Mouse (Mus musculus): ENCODE data around the gene Gnb2. TPM values are rescaled to one million over a fixed set of nuclear protein-coding genes. Genes with fewer than 3 reads are reported as not detected.
A peak's percentile ranks its signal among the peaks of the same experiment; 100 is the strongest.

The Gnb2 gene
- 414 and 437 TPM in 2 replicates for polyA plus RNA-seq (2015; fragmentation: Nextera tagmentation; extraction: Ambion mirVana)

DNA sequence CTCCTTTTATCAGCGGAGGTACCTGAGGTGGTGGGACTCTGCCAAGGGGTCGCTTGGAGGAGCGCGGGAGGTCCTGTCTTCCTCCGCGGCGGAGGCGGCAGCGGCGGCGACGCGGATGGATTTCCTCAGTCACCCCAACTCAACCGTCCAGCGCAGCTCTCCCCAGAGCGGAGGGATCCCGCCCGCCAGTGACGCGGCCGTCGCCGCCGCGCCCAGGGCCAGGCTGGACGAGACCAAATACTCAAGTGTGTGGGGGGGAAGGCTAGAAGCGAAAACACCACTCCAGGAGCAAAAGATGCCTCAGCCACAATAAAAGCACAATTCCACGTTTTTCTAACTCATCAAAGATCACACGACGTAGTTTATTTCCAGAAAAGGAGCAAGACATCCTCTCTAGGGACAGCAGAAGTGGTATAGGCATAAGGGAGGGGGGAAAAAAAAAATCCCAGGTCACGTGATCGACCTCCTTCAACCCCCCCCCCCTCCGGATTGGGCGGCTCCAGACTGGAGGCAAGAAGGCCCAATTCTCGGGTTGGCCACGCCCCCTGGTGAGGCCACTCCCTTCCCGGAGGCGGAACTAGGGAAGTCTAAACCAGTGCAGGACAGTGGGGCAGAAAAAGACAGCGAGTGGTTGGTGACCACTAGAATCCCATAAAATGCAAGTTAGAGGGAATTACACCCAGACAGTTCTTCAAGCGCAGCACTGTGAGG, at the start of gene Gnb2, which contains the start of gene Epo:
Gene Gnb2 (minus strand): TSS at position 394 of the 711 bp plus-strand sequence.
Gene Epo (minus strand): TSS at position 126 of the 711 bp plus-strand sequence.
- peaks cover 20% of the 10 kb centered on the region for H3K36me3 ChIP-seq
- H3K9ac ChIP-seq: peak within 1 kb of the TSS; percentile 84
- WGBS: under 1% methylated on average over 40 of the region's 40 CpGs
- H3K9me3 ChIP-seq: no peaks in the 10 kb centered on the region
- H3K4me2 ChIP-seq: peak within 1 kb of the TSS; percentile 96
- peak; percentile 72 for ATAC-seq (ENCODE audit: borderline replicate concordance, extremely low read depth, low FRiP score, low TSS enrichment)
- peaks cover 16% of the 10 kb centered on the region; the same call in 1 of the 2 replicates for H3K4me1 ChIP-seq
- no peaks in the 10 kb centered on the region for H3K27me3 ChIP-seq
- peak within 1 kb of the TSS; percentile 94 for H3K27ac ChIP-seq
- H3K4me3 ChIP-seq: peak within 1 kb of the TSS; percentile 87

DNA sequence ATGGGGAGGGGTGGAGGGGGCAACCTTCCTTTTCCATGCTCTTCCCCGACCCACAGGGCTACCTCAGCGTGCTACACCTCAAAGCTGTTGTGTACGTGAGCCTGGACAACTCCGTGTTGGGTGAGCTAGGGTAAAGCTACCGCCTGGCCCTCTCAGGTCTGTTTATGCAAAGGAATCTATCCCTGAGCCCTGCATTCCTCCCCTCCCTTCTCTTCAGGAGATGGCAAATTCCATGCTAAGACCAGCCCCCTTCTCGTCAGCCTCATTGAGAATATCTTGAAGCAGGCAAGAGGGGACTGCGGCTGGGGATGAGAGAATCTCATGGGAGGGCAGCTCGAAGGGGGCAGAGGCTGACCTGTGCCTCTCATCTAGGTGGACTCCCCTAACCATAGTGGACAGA, 49.4 kb upstream of the Gnb2 start:
- no peak overlapping the region for H3K27ac ChIP-seq
- H3K4me3 ChIP-seq: no peak overlapping the region
- no peaks in the 10 kb centered on the region for H3K9me3 ChIP-seq
- no peaks in the 10 kb centered on the region for H3K36me3 ChIP-seq
- WGBS: 23% methylated on average over 8 of the region's 8 CpGs
- no peak overlapping the region for H3K9ac ChIP-seq
- H3K4me2 ChIP-seq: peak overlapping the region; percentile 65; the same call in 1 of the 2 replicates
- ATAC-seq (ENCODE audit: borderline replicate concordance, extremely low read depth, low FRiP score, low TSS enrichment): no peak
- H3K4me1 ChIP-seq: peaks cover 11% of the 10 kb centered on the region
- peaks cover 19% of the 10 kb centered on the region; the same call in 1 of the 2 replicates for H3K27me3 ChIP-seq

DNA sequence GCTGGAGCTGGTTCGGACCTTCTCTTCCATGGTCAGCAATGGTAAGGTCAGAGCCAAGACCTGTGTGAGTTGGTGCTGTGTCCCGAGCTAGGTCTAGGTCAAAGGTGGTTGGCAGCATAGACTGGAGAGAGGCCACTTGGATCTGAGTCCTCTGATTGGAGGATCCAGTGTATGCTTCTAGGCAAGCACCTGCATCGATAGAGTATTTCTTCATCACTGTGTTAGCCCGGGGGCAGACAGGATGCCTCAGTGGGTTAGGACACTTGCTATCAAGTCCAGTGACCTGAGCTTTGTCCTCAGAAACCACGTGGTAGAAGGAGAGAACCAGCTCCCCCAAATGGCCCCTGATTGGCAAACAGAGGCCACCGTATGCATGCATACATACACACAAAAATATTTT, 46.9 kb upstream of the Gnb2 start:
- ATAC-seq (ENCODE audit: borderline replicate concordance, extremely low read depth, low FRiP score, low TSS enrichment): no peak
- no peaks in the 10 kb centered on the region for H3K9me3 ChIP-seq
- no peak overlapping the region for H3K4me3 ChIP-seq
- H3K27me3 ChIP-seq: peaks cover 19% of the 10 kb centered on the region; the same call in 1 of the 2 replicates
- no peak overlapping the region for H3K4me2 ChIP-seq
- no peaks in the 10 kb centered on the region for H3K36me3 ChIP-seq
- 65% methylated on average over 6 of the region's 6 CpGs for WGBS
- peaks cover 11% of the 10 kb centered on the region for H3K4me1 ChIP-seq
- H3K27ac ChIP-seq: no peak overlapping the region
- no peak overlapping the region for H3K9ac ChIP-seq

DNA sequence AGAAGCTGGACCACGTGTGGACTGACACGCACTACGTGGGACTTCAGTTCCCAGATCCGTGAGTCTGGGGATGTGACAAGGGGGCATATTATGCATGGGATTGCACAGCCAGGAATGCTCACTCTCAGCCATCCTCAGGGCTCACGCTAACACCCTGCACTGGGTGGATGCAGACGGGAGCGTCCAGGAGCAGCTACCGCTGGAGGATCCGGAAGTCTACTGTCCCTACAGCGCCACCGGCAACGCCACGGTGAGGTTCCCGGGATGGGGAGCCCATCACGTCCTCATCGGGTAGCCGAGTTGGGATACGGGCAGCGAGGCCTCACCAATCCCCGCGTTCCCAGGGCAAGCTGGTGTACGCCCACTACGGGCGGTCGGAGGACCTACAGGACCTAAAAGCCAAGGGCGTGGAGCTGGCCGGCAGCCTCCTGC, 41.2 kb upstream of the Gnb2 start:
- Histone ChIP-seq H3K27ac (no peak overlapping the region), H3K4me3 (peak overlapping the region; percentile 15), H3K27me3 (peaks cover 7% of the 10 kb centered on the region), H3K4me1 (0 out of 2 replicates have a peak, but pooled peaks cover 3% of the 10 kb centered on the region), H3K36me3 (no peaks in the 10 kb centered on the region), H3K9me3 (no peaks in the 10 kb centered on the region), H3K4me2 (peak overlapping the region; percentile 50), H3K9ac (no peak overlapping the region)
- 6% methylated on average over 27 of the region's 27 CpGs for WGBS
- no peak for ATAC-seq (ENCODE audit: borderline replicate concordance, extremely low read depth, low FRiP score, low TSS enrichment)

DNA sequence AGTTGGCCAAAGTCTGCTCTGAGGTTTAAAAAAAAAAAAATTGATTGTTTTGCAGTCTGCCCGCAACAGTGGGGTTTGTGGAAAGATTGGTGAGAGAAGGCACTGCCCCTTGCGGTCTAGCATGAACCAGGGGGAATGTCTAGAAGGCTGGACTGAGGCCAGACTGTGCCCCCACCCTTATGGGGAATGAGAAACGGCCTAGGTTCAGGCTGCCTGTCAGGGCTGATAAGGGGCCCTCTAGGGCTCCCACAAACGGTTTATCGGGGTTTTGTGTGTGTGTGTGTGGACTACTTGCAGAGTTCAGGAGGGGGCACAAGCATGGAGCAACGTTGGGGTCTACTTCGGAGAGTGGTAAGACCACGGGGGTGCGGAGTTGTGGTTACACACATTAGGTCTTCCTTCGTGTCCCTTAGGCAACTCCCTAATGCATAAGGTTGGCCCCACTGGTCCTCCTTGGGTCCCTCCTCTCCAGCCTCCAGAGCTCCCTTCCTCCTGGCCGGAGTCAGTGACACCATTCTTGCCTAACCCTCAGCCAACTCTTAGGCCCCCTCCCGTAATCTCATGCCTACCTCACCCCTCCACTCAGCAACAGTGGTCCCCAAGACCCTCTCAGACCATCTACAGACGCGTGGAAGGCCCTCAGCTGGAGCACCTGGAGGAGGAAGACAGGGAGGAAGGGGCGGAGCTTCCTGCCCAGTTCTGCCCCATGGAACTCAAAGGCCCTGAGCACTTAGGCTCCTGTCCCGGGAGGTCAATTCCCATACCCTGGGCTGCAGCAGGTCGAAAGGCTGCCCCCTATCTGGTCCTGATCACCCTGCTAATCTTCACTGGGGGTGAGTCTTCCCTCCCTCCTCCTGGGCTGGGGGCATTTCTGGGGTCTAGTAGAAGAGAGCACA, 37.6 kb upstream of the Gnb2 start:
- no peaks in the 10 kb centered on the region for H3K9me3 ChIP-seq
- no peak overlapping the region for H3K9ac ChIP-seq
- H3K27ac ChIP-seq: no peak overlapping the region
- H3K27me3 ChIP-seq: peaks cover 7% of the 10 kb centered on the region
- no peak overlapping the region for H3K4me3 ChIP-seq
- ATAC-seq (ENCODE audit: borderline replicate concordance, extremely low read depth, low FRiP score, low TSS enrichment): peak; percentile 48; the same call in 1 of the 2 replicates
- 0 out of 2 replicates have a peak, but pooled peaks cover 9% of the 10 kb centered on the region for H3K4me1 ChIP-seq
- H3K36me3 ChIP-seq: no peaks in the 10 kb centered on the region
- H3K4me2 ChIP-seq: no peak overlapping the region
- WGBS: 68% methylated on average over 17 of the region's 17 CpGs

DNA sequence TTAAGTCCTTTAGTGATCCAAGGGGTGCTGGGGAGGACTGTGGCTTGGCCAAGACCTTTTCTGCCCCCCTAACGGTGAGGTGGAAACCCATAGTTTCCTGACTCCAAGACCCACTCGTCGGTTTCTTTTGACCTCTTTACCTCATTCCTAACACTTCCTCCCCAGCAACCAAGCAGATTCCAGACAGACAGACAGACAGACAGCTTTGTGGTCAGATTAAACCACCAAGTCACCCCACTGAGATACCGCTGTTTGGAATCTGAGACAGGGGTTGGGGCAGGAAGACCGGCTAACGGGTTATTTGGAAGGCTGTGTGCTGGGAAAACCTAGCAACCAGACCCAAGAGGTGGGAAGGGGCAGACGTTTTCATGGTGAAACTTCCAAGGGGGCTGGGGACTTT, 36.9 kb upstream of the Gnb2 start:
- 0 out of 2 replicates have a peak, but pooled peaks cover 9% of the 10 kb centered on the region for H3K4me1 ChIP-seq
- no peaks in the 10 kb centered on the region for H3K9me3 ChIP-seq
- no peak overlapping the region for H3K4me2 ChIP-seq
- no peak overlapping the region for H3K4me3 ChIP-seq
- no peak for ATAC-seq (ENCODE audit: borderline replicate concordance, extremely low read depth, low FRiP score, low TSS enrichment)
- no peaks in the 10 kb centered on the region for H3K36me3 ChIP-seq
- H3K27ac ChIP-seq: no peak overlapping the region
- H3K9ac ChIP-seq: no peak overlapping the region
- 43% methylated on average over 7 of the region's 7 CpGs for WGBS
- H3K27me3 ChIP-seq: peaks cover 7% of the 10 kb centered on the region

DNA sequence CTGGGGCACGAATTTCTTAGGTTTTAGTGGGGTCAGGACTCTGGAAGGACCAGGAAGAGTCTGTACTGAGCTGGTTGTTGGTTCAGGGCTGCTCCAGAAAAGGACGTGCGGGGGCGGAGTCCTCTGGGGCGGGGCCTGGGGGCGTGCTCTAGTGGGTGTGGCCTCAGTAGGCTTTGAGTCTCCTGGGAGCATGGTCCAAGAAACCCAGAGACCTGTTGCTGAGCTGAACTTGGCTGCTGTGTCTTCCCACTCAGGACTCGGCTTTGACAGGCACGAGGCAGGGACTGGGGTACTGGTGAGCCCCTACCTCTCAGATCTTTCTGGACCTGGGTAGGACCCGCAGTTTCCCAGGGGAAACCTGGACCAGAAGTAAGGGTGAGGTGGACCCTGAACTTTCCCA, 36.4 kb upstream of the Gnb2 start, which contains the start of gene Tfr2:
Gene Tfr2 (plus strand): TSS at position 176 of the 400 bp plus-strand sequence.
- Histone ChIP-seq H3K4me1 (0 out of 2 replicates have a peak, but pooled peaks cover 9% of the 10 kb centered on the region), H3K4me2 (0 out of 2 replicates have a peak within 1 kb of the TSS, but pooled peaks have one; percentile 4)
- 24% methylated on average over 9 of the region's 9 CpGs for WGBS

DNA sequence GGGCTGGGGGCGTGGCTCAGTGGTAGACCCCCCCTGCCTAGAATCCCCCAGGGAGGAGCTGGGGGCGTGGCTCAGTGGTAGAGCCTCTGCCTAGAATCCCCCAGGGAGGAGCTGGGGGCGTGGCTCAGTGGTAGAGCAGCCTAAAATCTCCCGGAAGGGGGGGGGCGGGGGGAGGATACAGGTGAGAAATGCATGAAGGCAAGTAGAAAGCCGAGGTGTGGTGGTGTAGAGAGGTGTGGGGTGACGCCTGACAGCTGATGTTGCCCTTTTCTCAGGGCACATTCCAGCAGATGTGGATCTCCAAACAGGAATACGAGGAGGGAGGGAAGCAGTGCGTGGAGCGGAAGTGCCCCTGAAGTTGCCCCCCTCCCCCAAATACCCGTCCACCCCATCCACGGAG, 35.7 kb upstream of the Gnb2 start:
- 0 out of 2 replicates have a peak overlapping the region, but pooled peaks have one; percentile 4 for H3K4me2 ChIP-seq
- 0 out of 2 replicates have a peak, but pooled peaks cover 9% of the 10 kb centered on the region for H3K4me1 ChIP-seq
- no peak overlapping the region for H3K27ac ChIP-seq
- H3K4me3 ChIP-seq: no peak overlapping the region
- ATAC-seq (ENCODE audit: borderline replicate concordance, extremely low read depth, low FRiP score, low TSS enrichment): no peak
- H3K36me3 ChIP-seq: no peaks in the 10 kb centered on the region
- H3K9me3 ChIP-seq: no peaks in the 10 kb centered on the region
- H3K27me3 ChIP-seq: peaks cover 3% of the 10 kb centered on the region
- WGBS: 54% methylated on average over 12 of the region's 12 CpGs
- H3K9ac ChIP-seq: no peak overlapping the region

More for the DNA sequence above, 36.4 kb upstream of the Gnb2 start, which contains the start of gene Tfr2:
- H3K27me3 ChIP-seq: peaks cover 7% of the 10 kb centered on the region
- H3K27ac ChIP-seq: no peak within 1 kb of the TSS
- no peaks in the 10 kb centered on the region for H3K36me3 ChIP-seq
- H3K9ac ChIP-seq: no peak within 1 kb of the TSS
- peak; percentile 63; the same call in 1 of the 2 replicates for ATAC-seq (ENCODE audit: borderline replicate concordance, extremely low read depth, low FRiP score, low TSS enrichment)
- no peaks in the 10 kb centered on the region for H3K9me3 ChIP-seq
- H3K4me3 ChIP-seq: no peak within 1 kb of the TSS

DNA sequence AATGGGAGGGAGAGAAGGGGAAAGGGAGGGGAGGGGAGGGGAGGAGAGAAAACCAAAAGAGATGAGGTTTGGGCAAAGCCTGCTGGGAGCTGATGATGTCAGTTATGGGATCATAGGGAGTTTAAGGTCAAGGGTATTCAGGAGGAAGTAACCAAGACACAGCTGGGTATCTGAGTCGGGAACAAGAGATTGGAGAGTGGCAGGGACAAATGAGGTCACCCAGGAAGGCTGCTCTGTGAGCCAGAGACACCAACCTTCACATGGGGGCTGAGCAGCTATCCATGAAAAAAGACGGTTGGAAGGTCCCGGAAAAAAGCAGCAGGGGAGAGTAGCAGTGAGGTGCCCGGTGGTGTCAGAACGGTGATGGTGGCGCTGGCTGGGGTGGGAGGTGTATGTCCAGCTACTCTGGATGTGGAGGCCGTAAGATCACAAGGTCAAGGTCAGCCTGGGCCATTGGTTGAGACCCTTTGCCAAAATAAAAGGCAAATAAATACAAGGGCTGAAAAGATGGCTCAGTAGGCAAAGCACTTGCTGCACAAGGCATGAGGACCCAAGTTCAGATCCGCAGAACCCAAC, 35.0 kb upstream of the Gnb2 start:
- Histone ChIP-seq H3K4me1 (0 out of 2 replicates have a peak, but pooled peaks cover 9% of the 10 kb centered on the region), H3K9me3 (no peaks in the 10 kb centered on the region), H3K27me3 (no peaks in the 10 kb centered on the region), H3K9ac (no peak overlapping the region), H3K4me3 (no peak overlapping the region), H3K27ac (no peak overlapping the region), H3K4me2 (no peak overlapping the region), H3K36me3 (no peaks in the 10 kb centered on the region)
- 73% methylated on average over 8 of the region's 8 CpGs for WGBS
- no peak for ATAC-seq (ENCODE audit: borderline replicate concordance, extremely low read depth, low FRiP score, low TSS enrichment)

DNA sequence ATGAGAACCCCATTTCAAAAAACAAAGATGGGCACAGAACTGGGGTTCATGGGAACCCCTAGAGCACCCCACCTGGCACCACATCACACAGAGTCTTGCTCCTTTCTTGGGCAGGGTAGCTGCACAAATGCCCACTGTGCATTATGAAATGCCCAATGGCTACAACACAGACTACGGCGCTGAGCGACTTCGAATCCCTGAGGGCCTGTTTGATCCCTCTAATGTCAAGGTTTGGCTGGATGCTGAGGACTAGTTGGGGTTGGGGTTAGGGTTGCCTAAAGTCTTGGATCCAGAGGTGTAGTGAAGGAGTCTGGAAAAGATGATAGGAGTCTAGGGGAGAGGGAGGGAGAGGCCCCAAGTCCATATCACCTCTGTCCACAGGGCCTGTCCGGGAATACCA, 33.1 kb upstream of the Gnb2 start:
- 0 out of 2 replicates have a peak, but pooled peaks cover 9% of the 10 kb centered on the region for H3K4me1 ChIP-seq
- 94% methylated on average over 5 of the region's 5 CpGs for WGBS
- no peaks in the 10 kb centered on the region for H3K9me3 ChIP-seq
- H3K4me2 ChIP-seq: no peak overlapping the region
- no peaks in the 10 kb centered on the region for H3K36me3 ChIP-seq
- no peaks in the 10 kb centered on the region for H3K27me3 ChIP-seq
- no peak for ATAC-seq (ENCODE audit: borderline replicate concordance, extremely low read depth, low FRiP score, low TSS enrichment)
- no peak overlapping the region for H3K27ac ChIP-seq
- no peak overlapping the region for H3K4me3 ChIP-seq
- no peak overlapping the region for H3K9ac ChIP-seq

DNA sequence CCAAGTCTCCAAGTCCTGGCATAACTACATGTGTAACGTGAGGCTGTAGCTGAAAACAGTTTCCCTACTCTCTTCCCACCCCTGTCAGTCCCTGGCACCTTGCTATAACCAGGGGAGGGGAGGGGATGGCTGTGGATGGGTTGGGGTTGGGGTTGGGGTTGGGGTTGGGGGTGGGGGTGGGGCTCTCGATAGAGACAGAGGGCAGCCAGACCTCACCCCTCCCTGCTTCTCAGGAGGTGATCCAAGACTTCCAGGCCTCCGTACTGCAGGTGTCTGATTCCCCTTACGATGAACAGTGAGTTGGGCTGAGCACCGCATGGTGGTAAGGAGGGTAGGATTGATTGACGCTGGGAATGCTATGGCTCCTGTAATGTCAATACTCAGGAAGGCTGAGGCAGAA, 32.4 kb upstream of the Gnb2 start:
- WGBS: 64% methylated on average over 6 of the region's 6 CpGs
- no peak for ATAC-seq (ENCODE audit: borderline replicate concordance, extremely low read depth, low FRiP score, low TSS enrichment)

More for the DNA sequence above, 32.4 kb upstream of the Gnb2 start:
- H3K27me3 ChIP-seq: no peaks in the 10 kb centered on the region
- H3K4me1 ChIP-seq: 0 out of 2 replicates have a peak, but pooled peaks cover 9% of the 10 kb centered on the region
- H3K36me3 ChIP-seq: no peaks in the 10 kb centered on the region
- no peak overlapping the region for H3K4me3 ChIP-seq
- H3K9ac ChIP-seq: no peak overlapping the region
- no peak overlapping the region for H3K27ac ChIP-seq
- no peaks in the 10 kb centered on the region for H3K9me3 ChIP-seq
- H3K4me2 ChIP-seq: no peak overlapping the region

Data from lung, embryonic 15.5 days (tissue).